Mouse (Mus musculus) hindlimb bud, embryonic 11.5 days (tissue): ENCODE measurements at regions not wholly inside any gene's neighbourhood (a gene's known extent, or its start where the extent isn't known, plus 50 kb on each side); places are given as distances from the start of the nearest gene placed in this dataset.

ENCODE experiments used
- DNase-seq: peaks from one replicate; pipeline ENCODE4 v3.0.0-alpha.2; 2012; ENCODE audit warnings: low read depth, low spot score; ENCODE audit errors: extremely low spot score

DNA sequence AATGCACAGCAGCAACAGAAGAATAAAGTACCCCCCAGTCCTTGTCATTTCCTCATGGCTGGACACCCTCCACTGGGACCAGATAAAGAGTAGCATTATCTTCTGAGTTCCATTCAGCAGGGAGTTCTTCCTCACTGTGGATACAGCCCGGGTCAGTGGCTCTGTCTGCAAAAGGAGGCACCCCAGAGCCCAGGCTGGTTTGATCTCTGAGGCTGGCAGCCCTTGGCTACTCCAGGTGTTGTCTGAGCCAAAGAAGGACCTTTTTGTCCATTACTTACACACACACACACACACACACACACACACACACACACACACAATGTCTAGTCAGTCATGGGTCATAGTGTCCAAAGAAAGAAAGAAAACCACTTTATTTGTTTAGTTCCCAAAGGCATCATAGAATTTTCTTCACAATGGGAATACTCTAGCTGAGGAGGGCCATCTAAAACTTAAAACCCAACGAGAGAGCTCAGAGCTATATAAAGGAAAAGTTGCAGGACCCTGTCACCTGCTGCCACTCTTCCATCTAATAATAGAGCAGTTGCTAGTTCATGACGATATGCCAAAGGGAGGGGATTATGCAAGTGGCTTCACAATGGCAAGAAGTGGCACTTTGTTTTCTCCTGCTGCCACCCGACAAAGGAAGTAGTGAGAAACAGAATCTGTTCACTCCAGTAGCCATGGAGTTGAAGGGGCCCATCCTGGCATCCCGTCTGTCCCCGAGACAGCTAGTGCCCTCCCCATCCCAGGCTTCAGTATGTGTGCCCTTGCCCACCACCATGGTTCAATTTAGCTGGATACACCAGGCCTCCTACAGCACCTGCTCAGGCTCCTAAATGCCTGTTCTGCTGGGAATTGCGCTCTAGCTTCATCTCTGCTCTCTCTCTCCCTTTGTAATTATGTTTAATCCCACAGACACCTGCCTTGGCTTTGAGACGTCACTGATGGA lies 480.4 kb upstream of the Nrsn1 start:
- no peak for DNase-seq

DNA sequence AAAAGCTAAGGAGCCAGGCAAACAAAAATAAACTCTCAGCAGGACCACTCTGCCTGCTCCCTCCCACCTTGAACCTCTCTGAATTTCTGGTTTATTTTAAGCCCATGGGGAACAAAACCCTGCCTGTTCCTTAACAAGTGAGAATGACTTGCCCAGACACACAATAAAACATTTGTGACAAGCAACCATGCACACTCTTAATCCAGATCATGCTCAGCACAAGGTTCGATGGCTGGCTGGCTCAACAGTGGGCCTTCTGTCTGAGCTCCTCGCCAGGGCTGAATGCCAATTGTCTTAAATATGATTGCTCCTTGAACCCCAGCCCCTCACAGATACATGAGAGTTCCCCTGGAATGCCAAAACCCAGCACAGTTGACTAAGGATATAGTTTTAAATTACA lies 468.3 kb upstream of the Nrsn1 start:
- DNase-seq: peak; percentile 60

DNA sequence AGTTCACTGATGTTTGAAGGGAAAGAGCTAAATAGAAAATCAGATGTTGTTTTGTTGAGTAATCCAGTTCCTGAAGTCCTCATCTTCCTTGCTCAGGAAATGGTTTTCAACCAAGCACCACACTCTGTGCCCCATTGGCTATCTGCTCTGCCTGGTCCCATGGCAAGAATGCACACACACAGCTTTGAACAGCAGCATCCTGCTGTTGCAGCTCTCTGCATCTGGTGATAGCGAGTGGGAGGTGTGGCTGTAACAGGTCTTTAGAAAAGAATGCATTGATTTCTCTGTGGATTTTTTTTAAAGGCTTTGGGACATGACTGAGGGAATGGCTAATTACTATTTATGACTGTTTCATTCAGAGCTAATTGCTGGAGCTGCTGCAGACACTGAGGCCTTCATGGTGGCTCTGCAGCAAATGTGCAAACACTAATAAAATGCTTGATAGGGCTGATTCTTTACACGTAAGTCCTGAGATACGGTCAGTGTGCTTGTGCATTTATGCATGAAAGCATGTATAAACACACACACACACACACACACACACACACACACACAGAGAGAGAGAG lies 459.1 kb upstream of the Nrsn1 start:
- DNase-seq: no peak

DNA sequence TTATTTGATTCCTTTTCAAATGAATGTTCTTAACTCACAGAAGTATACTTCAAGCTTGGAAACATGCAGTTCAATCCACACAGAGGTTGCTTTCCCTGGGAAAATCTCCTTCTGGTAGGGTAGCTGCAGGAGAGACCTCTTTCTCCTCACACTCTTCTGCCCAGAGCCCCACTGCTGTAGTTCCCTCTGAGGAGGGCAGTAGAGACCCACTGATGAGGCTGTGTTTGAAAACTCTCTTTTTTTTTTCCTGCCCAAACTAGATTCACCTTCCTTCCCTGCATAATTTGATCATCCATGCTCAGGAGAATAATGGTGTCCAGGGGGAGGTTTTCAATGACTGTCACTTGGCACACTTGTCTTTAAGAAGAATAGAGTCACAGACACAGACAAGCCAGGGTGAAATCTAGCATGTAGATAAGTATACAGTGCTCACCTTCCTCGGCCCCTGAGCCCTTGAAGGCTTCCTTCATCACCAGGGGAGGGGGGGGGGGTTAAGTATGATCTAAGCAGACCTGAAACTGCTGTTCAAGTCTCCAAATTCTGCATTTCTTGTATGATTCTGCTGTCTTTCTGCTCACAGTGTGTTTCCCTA lies 457.3 kb upstream of the Nrsn1 start:
- DNase-seq: no peak

DNA sequence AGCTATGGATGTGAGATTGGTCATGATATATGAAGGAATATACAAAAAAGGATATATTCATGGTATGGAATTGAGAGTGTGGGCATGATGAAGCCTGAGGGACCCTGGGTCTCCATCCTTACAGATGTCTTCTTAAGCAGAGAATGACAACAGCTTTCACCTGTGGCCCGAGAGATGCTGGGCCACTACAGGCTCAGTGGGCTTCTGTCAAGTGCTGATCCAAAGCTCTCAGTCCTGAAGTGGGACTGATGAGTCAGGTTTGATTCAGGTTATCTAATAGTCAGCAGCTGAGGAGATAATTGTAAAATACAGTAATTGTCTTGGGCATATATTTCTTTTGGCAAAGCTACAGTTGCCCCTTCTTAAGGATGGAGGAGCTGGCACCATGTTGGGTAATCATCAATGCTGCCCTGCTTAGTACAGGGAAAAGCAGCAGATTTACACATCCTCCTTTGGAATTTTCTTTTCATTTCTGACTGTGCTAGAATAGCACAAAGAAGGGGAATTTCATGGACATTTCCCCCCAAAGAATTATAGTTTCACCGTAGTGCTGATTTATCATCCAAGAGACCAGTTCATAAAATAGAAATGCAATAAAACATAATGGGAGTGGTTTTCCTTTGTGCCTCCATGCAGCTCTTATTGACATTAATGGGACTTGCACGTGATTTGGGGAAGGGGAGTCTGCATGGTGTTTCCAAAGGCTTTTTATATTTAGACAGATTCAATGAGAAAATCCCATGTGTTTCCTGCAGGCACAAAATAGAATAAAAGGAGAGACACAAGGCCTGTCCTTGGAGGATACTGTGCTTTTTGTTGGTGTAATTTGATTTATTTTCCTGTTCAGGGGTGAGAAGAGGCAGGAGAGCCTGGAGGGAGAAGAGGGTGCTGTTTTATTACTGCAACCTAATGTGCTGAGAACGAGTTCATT lies 452.6 kb upstream of the Nrsn1 start:
- DNase-seq: no peak

DNA sequence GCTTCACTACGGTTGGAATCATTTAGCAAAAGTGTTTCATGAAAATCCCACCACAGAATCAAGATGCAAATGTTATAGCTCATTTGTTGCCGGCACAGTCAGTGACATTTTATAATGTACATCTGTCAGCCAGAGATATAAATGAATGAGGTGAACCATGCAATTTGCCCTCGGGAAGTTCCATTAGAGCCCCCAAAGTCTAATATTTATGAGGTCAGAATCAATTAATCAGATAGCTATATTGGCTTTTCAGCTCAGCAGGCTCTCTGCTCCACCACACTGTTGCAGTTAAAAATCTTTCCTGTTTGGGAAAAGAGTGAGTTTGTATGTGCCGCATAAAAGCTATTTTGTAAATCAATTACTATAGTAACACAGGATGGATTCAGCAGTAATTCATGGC lies 430.7 kb upstream of the Nrsn1 start:
- DNase-seq: no peak

DNA sequence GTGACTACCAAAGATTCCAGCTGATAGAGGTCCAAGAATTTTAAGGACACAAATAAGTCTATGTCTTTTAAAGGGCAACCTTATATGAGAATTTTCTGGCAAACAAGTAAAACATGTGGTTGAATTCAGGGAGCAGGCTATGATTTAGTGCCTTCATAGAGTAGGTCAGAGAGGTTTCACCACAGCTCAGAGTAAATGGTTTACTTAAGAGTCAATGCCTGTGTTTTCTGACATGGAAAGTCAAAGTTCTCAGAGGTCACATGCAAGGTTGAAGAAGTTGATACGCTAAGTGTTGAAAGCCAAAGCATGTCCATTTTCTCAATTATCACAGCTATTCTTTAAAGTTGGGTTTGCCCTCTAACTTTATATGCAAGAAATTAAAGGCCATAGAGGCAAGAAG lies 425.7 kb upstream of the Nrsn1 start:
- DNase-seq: peak; percentile 14

DNA sequence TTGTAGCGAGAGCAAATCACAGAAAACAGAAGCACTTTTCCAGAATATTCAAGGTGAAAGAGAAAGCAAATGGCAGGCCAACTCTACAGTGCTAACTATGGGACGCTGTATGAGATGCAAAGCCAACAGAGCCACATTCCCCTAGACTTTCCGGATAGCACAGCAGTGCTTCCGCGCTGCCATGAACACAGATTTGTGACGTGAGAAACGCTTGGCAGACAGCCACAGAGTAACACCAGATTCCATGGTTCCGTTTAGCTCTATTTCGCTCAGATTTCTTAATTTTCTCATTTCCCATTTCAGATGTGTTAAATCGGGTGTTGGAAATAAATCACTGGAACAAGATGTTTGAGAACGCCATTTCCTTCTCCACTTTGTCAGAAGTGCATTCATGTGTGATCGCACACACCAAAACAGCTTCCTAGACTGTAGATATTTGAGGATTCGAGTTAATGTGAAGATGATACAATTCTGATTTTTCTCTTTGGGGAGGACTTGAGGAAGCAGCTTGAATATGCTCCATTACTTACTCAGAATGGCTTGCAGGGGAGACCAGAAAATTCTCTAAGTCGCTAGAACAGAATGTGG lies 424.8 kb upstream of the Nrsn1 start:
- no peak for DNase-seq

- no peak for DNase-seq
Measured at GRCm38 (mm10) chr13:25678221-25678735, 408.0 kb upstream of the Nrsn1 start.

- DNase-seq: no peak
Measured at GRCm38 (mm10) chr13:25675208-25675607, 404.9 kb upstream of the Nrsn1 start.

DNA sequence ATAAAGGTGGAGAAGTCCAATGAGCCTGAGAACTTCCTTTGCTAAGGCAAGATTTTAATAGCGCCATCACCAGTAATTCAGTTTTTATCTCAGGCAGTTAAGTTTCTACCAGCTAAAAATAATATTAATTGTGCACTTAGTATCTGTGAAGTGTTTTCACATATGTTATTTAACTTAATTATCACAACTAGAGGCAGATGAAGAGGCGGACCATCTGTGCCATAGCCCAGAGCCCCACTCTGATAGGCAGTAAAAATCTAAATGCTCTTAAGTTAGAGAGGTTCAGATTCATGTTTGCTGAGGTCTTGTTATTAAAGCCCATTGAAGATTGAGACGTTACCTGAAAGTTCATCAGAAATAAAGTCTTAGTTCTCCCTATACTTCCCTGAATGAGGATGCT lies 395.7 kb upstream of the Nrsn1 start:
- no peak for DNase-seq

DNA sequence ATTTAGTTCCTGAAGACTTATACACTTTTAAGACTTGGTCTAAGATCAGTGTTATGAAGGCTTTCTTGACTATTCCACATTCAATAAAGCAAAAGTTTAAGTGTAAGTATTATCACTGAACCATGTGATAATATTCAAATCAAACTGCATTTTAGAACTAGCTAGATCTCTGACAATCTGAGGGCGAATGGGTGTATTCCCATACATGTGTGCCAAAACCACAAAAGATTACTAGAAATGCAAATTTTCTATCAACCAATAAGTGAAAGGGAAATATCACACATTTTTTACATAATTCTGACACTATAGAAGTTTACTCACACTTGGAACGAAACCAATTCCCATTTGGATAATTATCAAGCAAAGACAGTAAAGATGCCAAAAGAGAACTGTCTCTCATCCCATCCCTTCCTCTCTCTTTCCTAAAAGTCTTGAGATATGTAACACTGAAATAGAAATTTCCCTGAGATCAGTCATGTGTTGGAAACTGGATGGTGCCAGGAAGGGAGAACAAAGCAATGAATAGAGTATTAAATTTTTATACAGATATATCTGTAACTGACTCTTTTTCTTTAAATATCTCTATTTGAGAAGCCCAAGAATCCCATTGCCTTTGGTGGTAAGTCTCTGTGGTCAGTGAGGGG lies 394.8 kb upstream of the Nrsn1 start:
- DNase-seq: no peak

- DNase-seq: no peak
Measured at GRCm38 (mm10) chr13:25648430-25648786, 378.1 kb upstream of the Nrsn1 start.

DNA sequence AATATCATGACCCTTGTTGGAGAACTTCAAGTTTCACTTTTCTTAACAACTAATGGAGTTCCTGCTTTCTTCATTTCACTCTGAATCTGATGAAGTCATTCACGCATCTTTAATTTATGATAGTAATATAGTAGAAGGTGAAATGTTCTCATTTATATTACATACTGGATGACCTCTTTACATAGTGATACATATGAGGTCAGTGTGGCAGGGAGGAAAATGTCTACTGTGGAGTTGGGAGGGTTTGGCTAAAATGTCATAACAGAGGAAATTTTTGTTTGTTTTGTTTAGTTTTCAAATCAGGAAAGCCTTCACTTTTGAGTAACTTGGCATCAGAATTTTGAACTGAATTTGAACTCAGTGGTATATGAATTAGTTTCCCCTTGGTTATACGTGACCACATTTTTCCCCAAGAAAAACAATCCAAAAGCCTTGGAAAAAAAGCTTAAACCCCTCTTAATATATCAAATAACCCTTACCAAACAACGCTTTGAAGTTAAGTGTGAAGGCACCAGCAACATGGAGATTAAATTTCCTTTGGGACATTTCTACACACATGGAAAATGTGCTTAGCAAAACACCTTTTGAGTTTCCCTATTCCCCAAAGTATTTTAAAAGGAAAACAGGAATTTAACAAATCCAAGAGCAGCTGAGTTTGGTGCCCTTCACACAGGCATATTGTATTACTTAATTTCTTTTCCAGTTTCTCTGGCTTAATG lies 377.6 kb upstream of the Nrsn1 start:
- DNase-seq: no peak

DNA sequence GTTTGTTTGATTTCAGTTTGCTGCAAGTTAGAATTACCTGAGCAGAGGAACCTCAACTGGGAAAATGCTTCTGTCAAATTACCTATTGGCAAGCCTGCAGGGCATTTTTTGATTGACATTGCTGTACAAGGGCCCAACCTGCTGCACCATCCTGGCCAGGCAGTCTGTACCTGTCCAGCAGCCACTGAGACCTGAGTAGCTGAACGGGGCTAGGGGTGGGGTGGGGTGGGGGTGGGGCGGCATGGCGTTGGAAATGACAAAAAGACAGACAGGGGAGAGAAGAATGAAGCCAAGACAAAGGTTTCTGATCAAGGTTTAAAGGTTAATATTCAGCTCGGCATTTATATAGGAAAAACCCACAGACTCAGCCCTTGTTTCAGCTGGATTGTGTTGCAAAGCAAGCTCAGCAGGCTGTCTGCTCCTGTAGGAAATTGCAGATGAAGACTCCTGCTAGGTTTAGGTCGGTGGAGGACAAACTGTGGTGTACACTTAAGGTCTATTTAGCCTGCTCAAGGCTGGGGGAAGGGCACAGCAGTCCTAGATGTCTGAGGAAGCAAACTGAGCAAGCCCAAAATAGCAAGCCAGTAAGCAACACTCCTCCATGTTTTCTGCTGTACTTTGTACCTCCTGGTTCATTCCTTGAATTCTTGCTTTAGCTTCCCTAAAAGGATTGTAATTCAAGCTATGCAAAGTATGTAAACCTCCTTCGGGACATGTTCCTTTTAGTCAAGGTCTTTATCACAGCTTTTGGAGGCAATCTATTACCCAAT lies 369.4 kb upstream of the Nrsn1 start:
- DNase-seq: no peak

DNA sequence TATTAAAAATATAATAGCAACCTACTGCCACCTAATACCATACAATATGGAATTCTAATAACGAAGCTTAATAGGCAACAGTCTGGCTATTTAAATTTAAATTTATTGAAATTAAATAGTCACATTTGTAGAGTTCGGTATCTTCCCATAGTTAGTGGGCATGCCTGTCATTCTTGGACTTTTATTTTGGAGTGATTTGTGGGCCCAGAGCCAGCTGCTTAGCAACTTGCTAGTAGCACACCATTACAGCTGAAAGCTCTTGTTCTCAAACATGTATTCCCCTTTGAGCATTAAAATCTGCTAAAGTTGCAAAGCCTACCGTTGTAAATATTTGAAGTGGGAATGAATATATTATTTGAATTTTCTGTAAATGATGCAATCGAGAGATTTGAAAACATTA lies 359.2 kb upstream of the Nrsn1 start:
- no peak for DNase-seq

GRCm38 (mm10) chr13:25617578-25617977 lies 347.3 kb upstream of the Nrsn1 start:
- no peak for DNase-seq

DNA sequence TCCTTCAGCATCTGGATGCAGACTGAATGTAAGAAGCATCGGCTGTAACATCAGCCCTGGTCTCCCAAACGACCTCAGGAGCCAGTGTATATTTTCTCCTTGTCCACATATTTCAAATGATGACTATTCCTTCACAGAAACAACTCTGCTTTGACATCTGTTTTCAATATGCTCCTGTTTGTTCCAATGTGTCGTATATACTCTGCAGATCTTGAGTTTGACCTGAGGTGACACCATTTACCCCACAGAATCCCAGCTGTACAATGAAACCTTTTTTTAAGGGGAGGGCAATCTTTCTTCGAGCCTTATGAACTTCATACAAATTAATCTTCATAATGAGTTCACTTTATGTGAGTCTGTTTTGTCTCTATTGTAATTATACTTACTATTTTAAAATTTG lies 341.7 kb upstream of the Nrsn1 start:
- DNase-seq: peak; percentile 77

GRCm38 (mm10) chr13:25609641-25610040 lies 339.3 kb upstream of the Nrsn1 start:
- no peak for DNase-seq
